ENCODE assay signal across 8 mouse cellular contexts in the genomic region with DNA sequence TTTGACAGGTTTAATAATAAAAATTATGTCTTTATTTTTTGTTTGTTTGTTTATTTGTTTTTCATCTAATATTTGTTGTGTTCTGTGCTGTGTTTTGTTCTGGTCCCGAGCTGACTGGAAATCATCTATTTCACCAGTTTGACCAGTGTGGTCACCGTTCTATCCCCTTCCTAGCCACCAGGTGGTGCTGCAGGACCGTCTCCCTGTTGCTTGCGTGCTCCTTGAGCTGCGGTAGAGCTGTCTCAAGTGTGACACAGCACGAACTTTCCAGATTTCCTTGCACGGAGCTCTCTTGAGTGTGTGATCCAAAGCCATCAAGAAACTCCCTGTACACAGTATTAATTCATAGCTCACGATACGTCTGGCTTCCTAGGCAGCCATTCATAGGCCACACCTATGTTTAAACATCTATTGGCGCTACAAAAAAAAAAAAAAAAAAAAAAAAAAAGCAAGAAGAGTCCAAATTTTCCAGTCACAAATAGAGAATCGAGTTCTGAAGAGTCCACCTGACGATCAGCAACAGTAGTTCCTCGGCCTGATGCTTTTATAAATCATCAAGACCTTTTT. TPM values are rescaled to one million over a fixed set of nuclear protein-coding genes. Genes with fewer than 3 reads are reported as not detected.
A peak's percentile ranks its signal among the peaks of the same experiment; 100 is the strongest.
DNase-seq lines count a peak whose midpoint lies in the region; ATAC-seq and TF ChIP-seq lines count a peak whose summit lies in the region.

No protein-coding gene starts in this region.

- H3K27me3 ChIP-seq in ES-Bruce4 (ENCODE audit: control insufficient read depth, insufficient read depth, low read length, poor library complexity, severe bottlenecking), result no peaks in the 10 kb centered on the region
- H3K27me3 ChIP-seq in forebrain, embryonic 14.5 days (replicated peaks; ENCODE audit: control insufficient read depth, insufficient read depth, low read length), result no peaks in the 10 kb centered on the region
- no peaks in the 10 kb centered on the region for H3K27me3 ChIP-seq in lung, embryonic 14.5 days (ENCODE audit: insufficient read depth, low read length)

- no peak overlapping the region for H3K4me2 ChIP-seq in forebrain, embryonic 14.5 days (ENCODE audit: low read length)
- H3K4me2 ChIP-seq in lung, embryonic 14.5 days, result peak overlapping the region; percentile 25; the same call in 1 of the 2 replicates

- H3K9ac ChIP-seq in ES-Bruce4 (ENCODE audit: low read depth, poor library complexity, severe bottlenecking), result no peak overlapping the region
- no peak overlapping the region for H3K9ac ChIP-seq in forebrain, embryonic 14.5 days (ENCODE audit: low read length)
- no peak overlapping the region for H3K9ac ChIP-seq in lung, embryonic 14.5 days

- no peaks in the 10 kb centered on the region for H3K36me3 ChIP-seq in ES-Bruce4 (ENCODE audit: control insufficient read depth, insufficient read depth, low read length, poor library complexity, severe bottlenecking)
- no peaks in the 10 kb centered on the region for H3K36me3 ChIP-seq in forebrain, embryonic 14.5 days (ENCODE audit: control insufficient read depth, insufficient read depth, low read length)
- H3K36me3 ChIP-seq in lung, embryonic 14.5 days (ENCODE audit: insufficient read depth), result no peaks in the 10 kb centered on the region

- ATAC-seq in forebrain, embryonic 14.5 days, result peak; percentile 87
- ATAC-seq in lung, embryonic 14.5 days (ENCODE audit: insufficient read depth), result peak; percentile 88
- ATAC-seq in neutrophil, adult 5-6 weeks (ENCODE audit: extremely low read depth, insufficient number of reproducible peaks, low FRiP score, poor library complexity, severe bottlenecking), result peak; percentile 97

- no peak overlapping the region for H3K27ac ChIP-seq in ES-Bruce4 (ENCODE audit: insufficient read depth, low read length)
- no peak overlapping the region for H3K27ac ChIP-seq in forebrain, embryonic 14.5 days (ENCODE audit: low read depth, low read length)
- no peak overlapping the region for H3K27ac ChIP-seq in lung, embryonic 14.5 days (ENCODE audit: low read depth)

- H3K9me3 ChIP-seq in ES-Bruce4 (replicated peaks; ENCODE audit: control insufficient read depth, insufficient read depth, low read length, poor library complexity, severe bottlenecking), result no peaks in the 10 kb centered on the region
- H3K9me3 ChIP-seq in forebrain, embryonic 14.5 days (replicated peaks; ENCODE audit: control insufficient read depth, low read length), result no peaks in the 10 kb centered on the region
- H3K9me3 ChIP-seq in lung, embryonic 14.5 days (ENCODE audit: low read depth, low read length), result no peaks in the 10 kb centered on the region

- intact Hi-C loops in heart, postnatal 14 days (cut with DNase I), result loop anchor here (1.0 to 10.0 kb wide), 5 partner anchors 65 to 403 kb away; no protein-coding TSS in a partner anchor

- no peaks in the 10 kb centered on the region for H3K4me1 ChIP-seq in ES-Bruce4 (ENCODE audit: control insufficient read depth, insufficient read depth, low read length)
- no peaks in the 10 kb centered on the region for H3K4me1 ChIP-seq in forebrain, embryonic 14.5 days (ENCODE audit: control insufficient read depth, insufficient read depth, low read length)
- no peaks in the 10 kb centered on the region for H3K4me1 ChIP-seq in lung, embryonic 14.5 days (ENCODE audit: insufficient read depth)

- TF ChIP-seq EP300 in ES-Bruce4 (IDR thresholded peaks at IDR 0.05; ENCODE audit: insufficient read depth, low read depth, low read length), result peak; percentile 63; the same call in 1 of the 2 replicates

- peak; percentile 98 for TF ChIP-seq CTCF in ES-Bruce4 (IDR thresholded peaks at IDR 0.05; ENCODE audit: low read depth, low read length)
- peak; percentile 98 for TF ChIP-seq CTCF in lung, embryonic 14.5 days (IDR thresholded peaks at IDR 0.05; ENCODE audit: low read depth)

- peak; percentile 61 for DNase-seq in c-Kit-positive CD71-positive TER-119-positive erythroid progenitor cells, embryonic 14.5 days (ENCODE audit: low spot score)
- DNase-seq in forebrain, embryonic 14.5 days (ENCODE audit: low spot score), result peak; percentile 84
- peak; percentile 88 to 91 for DNase-seq in heart, postnatal 14 days
- peak; percentile 35 for DNase-seq in large intestine, adult 2 months (ENCODE audit: low read depth, low spot score)
- DNase-seq in lung, embryonic 14.5 days, result peak; percentile 92
- peak; percentile 91 for DNase-seq in testis, postnatal 10 days (ENCODE audit: low spot score)

- no peak overlapping the region for H3K4me3 ChIP-seq in ES-Bruce4 (ENCODE audit: low read depth, low read length)
- no peak overlapping the region for H3K4me3 ChIP-seq in forebrain, embryonic 14.5 days (ENCODE audit: low read depth, low read length)
- H3K4me3 ChIP-seq in lung, embryonic 14.5 days (ENCODE audit: low read depth, low read length), result no peak overlapping the region

- no peak for TF ChIP-seq POLR2A in ES-Bruce4 (IDR thresholded peaks at IDR 0.05; ENCODE audit: insufficient read depth, low read length)

- WGBS in forebrain, embryonic 14.5 days, result 28% methylated on average over 13 of the region's 13 CpGs
- 6% methylated on average over 13 of the region's 13 CpGs for WGBS in large intestine, adult 2 months
- WGBS in lung, embryonic 14.5 days, result 18% methylated on average over 13 of the region's 13 CpGs

RNA-seq across cellular contexts. Expression of gene Sub1, which starts 24.8 kb away (rescaled TPM):
- polyA plus RNA-seq in ES-Bruce4 (2011; ENCODE audit: insufficient read depth, insufficient read length, low read depth, missing spikeins), result 508 and 525 TPM in 2 replicates
- 534 and 557 TPM in 2 replicates for polyA plus RNA-seq in forebrain, embryonic 14.5 days (2014; fragmentation: Nextera tagmentation; extraction: Ambion mirVana)
- total RNA-seq in heart, postnatal 14 days (2021), result 10 to 100 TPM; 85.2 to 99.5 TPM
- polyA plus RNA-seq in large intestine, adult 2 months (2012; rRNA removed), result 7.5 and 9.0 TPM in 2 replicates
- 671 and 746 TPM in 2 replicates for polyA plus RNA-seq in lung, embryonic 14.5 days (2014; fragmentation: Nextera tagmentation; extraction: Ambion mirVana)
- 266 and 304 TPM in 2 replicates for total RNA-seq in neutrophil, adult 5-6 weeks (2017)

Comparison
In these comparisons a context has a peak if more than half of its experiments do, and no peak if none do; other contexts are left out.
1. DNase-seq: peak in every context shown above with its lines; median percentile 92 in lung, embryonic 14.5 days; 91 in testis, postnatal 10 days; 90 in heart, postnatal 14 days; 84 in forebrain, embryonic 14.5 days; 61 in c-Kit-positive CD71-positive TER-119-positive erythroid progenitor cells, embryonic 14.5 days; 35 in large intestine, adult 2 months.
2. RNA of gene Sub1, which starts 24.8 kb away (polyA plus RNA-seq): 671 to 746 TPM in lung, embryonic 14.5 days, 534 to 557 TPM in forebrain, embryonic 14.5 days and 508 to 525 TPM in ES-Bruce4; 7.5 to 9.0 TPM in large intestine, adult 2 months; every median in the first group is over 10 times any median in the second.
3. Peak in every context shown above with its lines, with median percentiles within 50 percentile points of each other: ATAC-seq.